Mouse (Mus musculus) midbrain, embryonic 16.5 days (tissue): ENCODE measurements around the gene Patl2. TPM values are rescaled to one million over a fixed set of nuclear protein-coding genes. Genes with fewer than 3 reads are reported as not detected.

Experiments used
- ATAC-seq: fragments of 200-750 bp; cut with Nextera tagmentation; 2 replicates; pipeline ENCODE4 v1.8.0; 2017; ENCODE audit warnings: moderate TSS enrichment
- H3K27ac ChIP-seq: fragments of 300-500 bp; sonication (generic); 2 replicates; pipeline ENCODE4 v1.5.1; 2014; ENCODE audit warnings: mild to moderate bottlenecking, low read length, mixed read lengths
- H3K27me3 ChIP-seq: fragments of 300-500 bp; sonication (generic); 2 replicates; pipeline ENCODE4 v1.6.1; 2014; ENCODE audit warnings: low read depth, low read length, mixed read lengths; ENCODE audit not compliant: control insufficient read depth, insufficient read depth
- H3K36me3 ChIP-seq: fragments of 300-500 bp; sonication (generic); 2 replicates; pipeline ENCODE4 v1.6.1; 2014; ENCODE audit warnings: mild to moderate bottlenecking, low read length, moderate library complexity, mixed read lengths; ENCODE audit not compliant: control insufficient read depth, insufficient read depth
- H3K4me1 ChIP-seq: fragments of 300-500 bp; sonication (generic); 2 replicates; pipeline ENCODE4 v1.6.1; 2014; ENCODE audit warnings: mild to moderate bottlenecking, low read length, mixed read lengths; ENCODE audit not compliant: control insufficient read depth, insufficient read depth
- H3K4me2 ChIP-seq: fragments of 300-500 bp; sonication (generic); 2 replicates; pipeline ENCODE4 v1.6.1; 2014; ENCODE audit warnings: mild to moderate bottlenecking, low read length, mixed read lengths
- H3K4me3 ChIP-seq: fragments of 300-500 bp; sonication (generic); 2 replicates; pipeline ENCODE4 v1.5.1; 2014; ENCODE audit warnings: low read depth, mild to moderate bottlenecking, low read length, moderate library complexity, mixed read lengths
- H3K9ac ChIP-seq: fragments of 300-500 bp; sonication (generic); 2 replicates; pipeline ENCODE4 v1.6.1; 2014; ENCODE audit warnings: low read depth, low read length, mixed read lengths
- H3K9me3 ChIP-seq: fragments of 300-500 bp; sonication (generic); replicated peaks from 2 replicates; pipeline ENCODE4 v1.6.1; 2014; ENCODE audit warnings: mild to moderate bottlenecking, low read length, mixed read lengths; ENCODE audit not compliant: control insufficient read depth, poor library complexity, severe bottlenecking
- WGBS: fragments of 180-500 bp; shearing (Covaris S2); extraction: QIAGEN DNeasy Blood & Tissue Kit; methylation state at CpG from one replicate; pipeline ENCODE4 v1.1.7; 2014; 5-methylcytosine and 5-hydroxymethylcytosine counted together
- polyA plus RNA-seq: library from polyadenylated mRNA; unstranded; fragments of >200 nt; fragmentation: Nextera tagmentation; extraction: Ambion mirVana; gene quantifications from 2 replicates; pipeline ENCODE4 v1.2.1, GENCODE M21; 2015

Gene Patl2
- polyA plus RNA-seq, 1 experiment from 2014 or later: not detected

DNA sequence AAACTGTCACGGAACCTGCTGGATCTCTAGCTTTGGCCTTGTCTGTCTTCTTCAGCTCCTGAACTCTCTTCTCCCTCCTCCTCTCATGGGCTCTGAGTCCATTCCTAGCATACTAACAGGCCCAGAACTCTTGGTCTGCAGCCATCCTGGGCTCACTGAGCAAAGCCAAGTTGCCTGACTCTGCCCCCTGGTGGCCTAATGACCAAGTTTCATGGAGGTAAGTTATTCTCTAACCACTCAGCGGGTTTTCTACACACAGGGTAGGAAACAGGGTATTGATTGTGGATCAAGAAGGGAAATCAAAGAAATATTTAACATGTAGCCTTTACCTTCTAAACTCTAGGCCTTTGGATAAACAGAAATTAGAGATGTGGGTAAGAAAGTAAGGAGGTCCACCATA, 25.3 kb downstream of the Patl2 start, which contains the start of gene Trim69:
TSS of gene Trim69 (plus strand) at position 21 of the 400 bp plus-strand sequence.
- Histone ChIP-seq H3K27ac (no peak within 1 kb of the TSS), H3K4me2 (no peak within 1 kb of the TSS), H3K4me1 (no peaks in the 10 kb centered on the region), H3K9ac (no peak within 1 kb of the TSS), H3K36me3 (no peaks in the 10 kb centered on the region), H3K27me3 (no peaks in the 10 kb centered on the region), H3K4me3 (no peak within 1 kb of the TSS), H3K9me3 (no peaks in the 10 kb centered on the region)
- no peak for ATAC-seq
- 31% methylated on average over 2 of the region's 2 CpGs for WGBS

DNA sequence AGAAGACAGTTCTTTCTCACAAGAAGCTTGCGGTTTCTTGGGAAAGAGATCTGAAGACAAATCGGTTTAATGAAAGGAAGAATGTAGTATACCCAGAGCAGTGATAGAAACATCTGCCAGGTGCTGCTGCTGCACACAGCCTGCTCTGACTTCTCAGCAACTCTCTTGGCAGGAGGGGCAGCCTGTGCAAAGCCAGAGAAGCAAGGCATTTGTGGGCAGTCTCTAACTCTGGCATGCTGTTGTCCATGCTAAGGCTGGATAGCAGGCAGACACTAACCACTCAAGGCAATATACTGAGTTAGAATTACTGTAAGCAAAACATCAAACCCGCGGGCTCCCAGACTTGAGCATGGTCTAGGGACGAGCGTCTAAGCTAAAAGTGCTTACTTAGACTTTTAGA, 26.3 kb downstream of the Patl2 start:
- Histone ChIP-seq H3K4me1 (no peaks in the 10 kb centered on the region), H3K27ac (no peak overlapping the region), H3K27me3 (no peaks in the 10 kb centered on the region), H3K9ac (no peak overlapping the region), H3K36me3 (no peaks in the 10 kb centered on the region), H3K9me3 (no peaks in the 10 kb centered on the region), H3K4me3 (no peak overlapping the region), H3K4me2 (no peak overlapping the region)
- no peak for ATAC-seq
- 83% methylated on average over 6 of the region's 6 CpGs for WGBS

DNA sequence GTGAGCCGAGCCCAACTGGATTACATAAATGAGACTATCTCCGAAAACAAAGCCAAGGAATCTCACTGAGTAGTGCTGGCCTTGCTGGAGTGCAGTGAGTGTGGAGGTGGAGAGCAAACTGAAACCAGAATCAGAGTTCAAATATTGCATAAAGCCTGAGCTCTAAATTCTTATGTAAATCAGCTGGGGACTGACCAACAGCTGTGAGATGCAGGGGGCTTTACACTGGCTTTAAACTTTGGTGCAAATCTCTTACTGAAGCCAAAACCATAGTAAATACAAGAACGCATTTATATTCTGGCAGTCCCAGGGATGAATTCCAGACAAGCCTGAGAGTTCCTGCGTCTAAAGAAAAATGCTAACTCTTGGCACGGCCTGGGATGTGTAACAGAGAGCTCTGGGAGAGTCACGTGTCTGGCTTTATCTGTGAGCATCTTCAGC, 27.6 kb downstream of the Patl2 start:
- Histone ChIP-seq H3K4me3 (no peak overlapping the region), H3K4me2 (no peak overlapping the region), H3K36me3 (0 out of 2 replicates have a peak, but pooled peaks cover 2% of the 10 kb centered on the region), H3K27ac (no peak overlapping the region), H3K27me3 (no peaks in the 10 kb centered on the region), H3K4me1 (no peaks in the 10 kb centered on the region), H3K9ac (no peak overlapping the region), H3K9me3 (no peaks in the 10 kb centered on the region)
- 40% methylated on average over 6 of the region's 6 CpGs for whole genome bisulfite sequencing
- ATAC-seq: no peak

DNA sequence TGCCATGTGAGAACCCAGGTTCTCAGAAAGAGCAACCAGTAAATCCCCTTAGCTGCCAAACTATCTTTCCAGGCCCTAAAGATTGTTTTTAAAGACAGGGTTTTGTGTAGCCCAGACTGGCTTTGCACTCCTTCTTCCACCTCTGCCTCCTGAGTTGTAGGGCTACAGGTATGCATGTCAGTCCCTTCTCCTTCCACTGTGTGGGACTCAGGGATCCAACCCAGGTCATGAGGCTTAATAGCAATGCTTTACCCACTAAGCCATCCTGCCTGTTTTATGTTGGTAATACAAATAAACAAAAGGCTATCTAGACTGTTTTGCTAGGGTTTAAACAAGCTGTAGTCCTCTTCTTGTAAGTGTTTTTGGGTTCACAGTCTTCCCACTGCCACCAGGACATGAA, 28.4 kb downstream of the Patl2 start:
- Histone ChIP-seq H3K4me3 (no peak overlapping the region), H3K9ac (no peak overlapping the region), H3K27me3 (no peaks in the 10 kb centered on the region), H3K4me1 (no peaks in the 10 kb centered on the region), H3K9me3 (no peaks in the 10 kb centered on the region), H3K4me2 (no peak overlapping the region), H3K27ac (no peak overlapping the region), H3K36me3 (0 out of 2 replicates have a peak, but pooled peaks cover 2% of the 10 kb centered on the region)
- no peak for ATAC-seq

DNA sequence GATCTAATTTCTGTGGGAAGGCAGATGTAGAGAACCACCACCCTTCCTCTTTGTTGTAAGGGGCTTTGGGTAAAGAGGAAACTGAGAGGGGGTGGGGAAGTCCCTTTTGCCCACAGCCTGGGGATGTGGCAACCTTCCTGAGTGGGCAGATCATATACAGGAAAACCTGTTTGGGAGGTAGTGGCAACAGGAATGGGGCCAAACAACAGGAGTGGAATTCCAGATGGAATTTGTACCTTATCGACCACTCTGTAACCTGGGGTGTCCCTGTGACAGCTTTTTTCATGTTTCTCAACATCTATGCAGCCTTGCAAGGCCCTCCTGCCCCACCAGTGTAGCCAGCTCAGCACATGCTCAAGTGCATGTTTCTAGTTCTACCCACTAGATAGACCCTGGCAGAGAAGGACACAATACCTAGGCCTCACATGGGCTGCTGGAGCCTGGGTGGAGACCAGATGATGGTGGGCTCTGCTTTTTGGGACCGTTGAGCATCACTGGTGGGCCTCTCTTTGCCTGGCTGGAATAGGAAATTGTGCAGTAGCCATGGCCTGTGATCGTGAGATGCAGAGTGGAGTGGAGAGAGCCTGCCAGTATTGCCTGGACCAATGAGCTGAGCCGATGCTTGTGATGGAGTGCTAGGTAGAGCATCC, 29.8 kb downstream of the Patl2 start:
- Histone ChIP-seq H3K36me3 (0 out of 2 replicates have a peak, but pooled peaks cover 2% of the 10 kb centered on the region), H3K4me1 (no peaks in the 10 kb centered on the region), H3K9ac (no peak overlapping the region), H3K4me2 (no peak overlapping the region), H3K27ac (no peak overlapping the region), H3K27me3 (no peaks in the 10 kb centered on the region), H3K9me3 (no peaks in the 10 kb centered on the region), H3K4me3 (no peak overlapping the region)
- 92% methylated on average over 4 of the region's 4 CpGs for WGBS
- ATAC-seq: no peak

DNA sequence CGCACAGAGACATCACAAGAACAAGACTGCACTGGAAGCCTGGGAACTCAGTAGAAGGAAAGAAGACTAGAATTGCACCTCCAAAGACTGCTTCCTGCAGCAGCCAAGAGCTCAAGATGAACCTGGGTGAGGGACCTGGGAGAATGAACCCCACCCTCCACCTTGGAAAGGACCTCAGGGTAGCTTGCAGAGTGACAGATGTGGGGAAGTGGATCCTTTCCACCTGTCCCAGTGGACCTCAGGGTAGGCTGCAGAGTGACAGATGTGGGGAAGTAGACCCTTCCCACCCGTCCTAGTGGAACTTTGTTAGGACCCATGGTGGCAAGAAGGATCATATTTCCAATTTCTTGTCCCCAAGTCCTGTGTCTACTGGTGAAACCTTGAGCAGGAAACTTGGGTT, 30.7 kb downstream of the Patl2 start:
- Histone ChIP-seq H3K9ac (no peak overlapping the region), H3K27me3 (no peaks in the 10 kb centered on the region), H3K4me2 (no peak overlapping the region), H3K27ac (no peak overlapping the region), H3K9me3 (no peaks in the 10 kb centered on the region), H3K36me3 (0 out of 2 replicates have a peak, but pooled peaks cover 2% of the 10 kb centered on the region), H3K4me3 (no peak overlapping the region), H3K4me1 (no peaks in the 10 kb centered on the region)
- no peak for ATAC-seq
- 79% methylated on average over 2 of the region's 2 CpGs for WGBS

DNA sequence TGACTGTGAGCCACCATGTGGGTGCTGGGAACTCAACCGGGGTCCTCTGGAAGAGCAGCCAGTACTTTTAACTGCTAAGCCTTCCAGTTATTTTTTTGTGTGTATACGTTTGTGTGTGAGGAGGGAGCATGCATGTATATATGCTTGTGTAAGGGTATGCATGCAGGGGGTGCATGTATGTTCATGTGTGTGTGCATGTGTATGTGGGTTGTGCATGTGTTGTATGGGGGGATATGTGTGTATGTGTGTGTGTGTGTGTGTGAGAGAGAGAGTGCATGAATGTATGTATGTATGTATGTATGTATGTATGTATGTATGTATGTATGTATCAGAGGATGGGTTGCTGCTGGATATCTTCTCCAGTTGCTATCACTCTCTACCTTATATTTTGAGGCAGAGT, 31.5 kb downstream of the Patl2 start:
- 0 out of 2 replicates have a peak, but pooled peaks cover 2% of the 10 kb centered on the region for H3K36me3 ChIP-seq
- no peak overlapping the region for H3K4me2 ChIP-seq
- H3K9me3 ChIP-seq: no peaks in the 10 kb centered on the region
- no peak overlapping the region for H3K27ac ChIP-seq
- H3K27me3 ChIP-seq: no peaks in the 10 kb centered on the region
- ATAC-seq: no peak
- H3K4me3 ChIP-seq: no peak overlapping the region
- 93% methylated on average over 2 of the region's 2 CpGs for WGBS
- H3K9ac ChIP-seq: no peak overlapping the region
- H3K4me1 ChIP-seq: no peaks in the 10 kb centered on the region

DNA sequence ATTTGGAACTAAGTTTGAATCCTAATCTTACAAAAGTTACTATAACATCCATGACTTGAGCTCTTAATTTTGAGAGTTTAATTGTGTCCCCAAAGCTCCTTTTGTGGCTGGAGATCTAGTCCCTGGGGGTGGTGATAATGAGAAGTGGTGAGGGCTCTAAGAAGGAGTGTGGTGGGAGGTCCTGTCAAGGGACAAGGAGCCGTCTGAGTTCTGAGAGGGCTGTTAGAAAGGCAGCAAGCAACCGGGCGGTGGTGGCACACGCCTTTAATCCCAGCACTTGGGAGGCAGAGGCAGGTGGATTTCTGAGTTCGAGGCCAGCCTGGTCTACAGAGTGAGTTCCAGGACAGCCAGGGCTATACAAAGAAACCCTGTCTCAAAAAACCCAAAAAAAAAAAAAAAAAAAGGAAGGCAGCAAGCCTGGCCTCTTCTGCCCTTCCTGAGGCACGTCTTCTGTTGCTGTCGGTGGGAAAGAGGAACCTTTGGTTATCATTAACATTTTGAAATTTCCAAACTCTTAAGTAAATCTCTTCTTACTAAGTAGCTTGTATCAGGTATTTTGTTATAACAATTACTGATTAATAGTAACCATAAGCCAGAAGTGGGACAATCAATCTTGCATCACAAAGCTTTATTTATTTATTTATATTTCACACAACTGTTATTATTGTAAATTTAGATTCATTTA, 32.2 kb downstream of the Patl2 start:
- H3K4me1 ChIP-seq: no peaks in the 10 kb centered on the region
- ATAC-seq: no peak
- no peak overlapping the region for H3K9ac ChIP-seq
- WGBS: 79% methylated on average over 6 of the region's 7 CpGs
- no peak overlapping the region for H3K4me2 ChIP-seq
- 0 out of 2 replicates have a peak, but pooled peaks cover 2% of the 10 kb centered on the region for H3K36me3 ChIP-seq
- H3K27ac ChIP-seq: no peak overlapping the region
- no peaks in the 10 kb centered on the region for H3K9me3 ChIP-seq
- H3K4me3 ChIP-seq: no peak overlapping the region
- no peaks in the 10 kb centered on the region; the same call in 1 of the 2 replicates for H3K27me3 ChIP-seq

DNA sequence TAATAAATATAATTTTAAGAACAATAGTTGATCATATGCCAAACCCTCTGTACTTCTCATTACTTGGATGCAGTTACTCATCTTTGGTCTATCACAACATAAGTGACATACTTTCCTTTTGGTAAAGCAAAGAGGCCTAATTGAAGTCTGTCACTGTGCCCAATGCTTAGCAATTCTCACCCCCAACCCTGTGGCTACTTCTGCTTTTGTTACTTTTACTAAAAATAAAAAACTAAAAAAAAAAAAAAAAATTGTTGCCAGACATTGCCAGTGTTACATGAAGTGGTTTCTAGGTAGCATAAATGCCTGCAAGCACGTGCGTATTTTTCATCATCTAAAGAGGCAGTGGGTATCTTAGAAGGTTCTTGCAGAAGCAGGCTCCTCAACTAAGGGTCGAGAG, 33.1 kb downstream of the Patl2 start:
- no peak overlapping the region for H3K4me3 ChIP-seq
- no peak for ATAC-seq
- no peaks in the 10 kb centered on the region; the same call in 1 of the 2 replicates for H3K27me3 ChIP-seq

More for the DNA sequence above, 33.1 kb downstream of the Patl2 start:
- Histone ChIP-seq H3K9ac (no peak overlapping the region), H3K27ac (no peak overlapping the region), H3K36me3 (0 out of 2 replicates have a peak, but pooled peaks cover 2% of the 10 kb centered on the region), H3K4me1 (no peaks in the 10 kb centered on the region), H3K4me2 (no peak overlapping the region), H3K9me3 (no peaks in the 10 kb centered on the region)
- 87% methylated on average over 3 of the region's 3 CpGs for WGBS
